Mouse (Mus musculus) gastrocnemius, adult 2 months (tissue): ENCODE measurements around the gene Ccdc85b. TPM values are rescaled to one million over a fixed set of nuclear protein-coding genes. Genes with fewer than 3 reads are reported as not detected.

Source experiments
- DNase-seq: peaks from one replicate; pipeline ENCODE4 v3.0.0; 2022
- H3K27ac ChIP-seq: fragments of 200-600 bp; 2 replicates; pipeline ENCODE4 v1.8.1; 2022; ENCODE audit warnings: mild to moderate bottlenecking
- H3K4me3 ChIP-seq: fragments of 200-600 bp; 2 replicates; pipeline ENCODE4 v1.8.1; 2022; ENCODE audit warnings: mild to moderate bottlenecking, moderate library complexity
- CTCF ChIP-seq: fragments of 200-600 bp; IDR thresholded peaks from 2 replicates; pipeline ENCODE4 v1.8.1; 2022; ENCODE audit warnings: antibody characterized with exemption, mild to moderate bottlenecking, moderate library complexity
- intact Hi-C: fragments of 180-260 bp; cut with DNase I; formaldehyde crosslinking; loops from one replicate; pipeline ENCODE4 v1.15.1; 2025
- total RNA-seq, 2 experiments: library from RNA; stranded (reverse); gene quantifications; 2 replicates each; pipeline ENCODE4 v1.2.3; 2021

Ccdc85b gene
- total RNA-seq, 2 experiments from 2014 or later = 3.9 to 7.2 TPM

DNA sequence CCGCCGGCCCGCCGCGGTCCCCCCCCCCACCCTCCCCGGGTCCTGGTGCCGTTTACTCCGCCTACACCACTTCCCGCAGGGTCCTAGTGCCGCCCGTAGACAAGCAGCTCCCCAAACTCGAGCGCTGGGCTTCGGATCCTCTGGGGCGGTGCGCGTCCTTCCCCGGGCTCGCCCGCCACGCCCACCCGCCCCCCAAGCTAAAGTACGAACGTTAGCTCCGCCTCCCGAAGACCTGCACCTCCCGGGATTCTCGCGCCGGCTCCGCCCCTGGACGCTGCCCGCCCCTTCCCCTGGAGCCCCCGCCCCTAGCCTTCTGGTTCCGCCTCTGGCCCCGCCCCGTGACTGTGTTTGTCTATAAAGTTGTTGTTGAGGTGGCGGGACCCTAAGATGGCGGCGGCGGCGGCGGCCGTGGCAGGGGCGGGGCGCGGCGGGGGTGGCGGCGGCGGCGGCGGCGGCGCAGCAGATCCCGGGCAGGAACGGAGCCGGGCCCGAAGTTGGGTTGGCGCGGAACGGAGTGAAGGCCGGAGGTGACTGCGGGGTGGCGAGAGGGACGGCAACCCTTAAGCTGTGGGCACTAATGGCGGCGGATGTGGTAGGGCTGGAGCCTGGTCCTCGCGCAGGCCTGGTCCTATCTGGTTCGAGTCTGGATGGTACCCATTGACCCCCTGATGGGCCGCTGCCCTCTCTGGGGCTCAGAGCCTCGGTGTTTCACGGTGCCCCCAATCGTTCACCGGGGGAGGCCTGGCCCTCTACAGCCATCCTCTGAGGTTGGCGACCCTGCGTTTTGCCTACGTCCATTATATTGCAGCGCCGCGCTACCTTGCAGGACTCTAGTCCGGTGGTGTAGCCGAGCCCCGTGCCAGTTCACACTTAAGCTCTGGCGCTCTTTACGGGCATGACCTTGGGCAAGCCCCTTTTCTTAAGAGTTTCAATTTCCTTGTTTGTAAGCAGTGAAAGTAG is 32.6 kb downstream of the Ccdc85b start, which contains the start of the genes Drap1 and AI837181:
Gene Drap1 (minus strand): TSS at position 198 of the 960 bp plus-strand sequence.
Gene AI837181 (plus strand): TSS at position 363 of the 960 bp plus-strand sequence.
- Histone ChIP-seq H3K4me3 (peak within 1 kb of the TSS; percentile 99), H3K27ac (peak within 1 kb of the TSS; percentile 98)
- TF ChIP-seq CTCF = no peak
- intact Hi-C loops = loop anchor here (2.0 kb wide), 2 partner anchors 16 to 64 kb away; partner anchors contain the start of gene Mus81
- DNase-seq = peak; percentile 98

DNA sequence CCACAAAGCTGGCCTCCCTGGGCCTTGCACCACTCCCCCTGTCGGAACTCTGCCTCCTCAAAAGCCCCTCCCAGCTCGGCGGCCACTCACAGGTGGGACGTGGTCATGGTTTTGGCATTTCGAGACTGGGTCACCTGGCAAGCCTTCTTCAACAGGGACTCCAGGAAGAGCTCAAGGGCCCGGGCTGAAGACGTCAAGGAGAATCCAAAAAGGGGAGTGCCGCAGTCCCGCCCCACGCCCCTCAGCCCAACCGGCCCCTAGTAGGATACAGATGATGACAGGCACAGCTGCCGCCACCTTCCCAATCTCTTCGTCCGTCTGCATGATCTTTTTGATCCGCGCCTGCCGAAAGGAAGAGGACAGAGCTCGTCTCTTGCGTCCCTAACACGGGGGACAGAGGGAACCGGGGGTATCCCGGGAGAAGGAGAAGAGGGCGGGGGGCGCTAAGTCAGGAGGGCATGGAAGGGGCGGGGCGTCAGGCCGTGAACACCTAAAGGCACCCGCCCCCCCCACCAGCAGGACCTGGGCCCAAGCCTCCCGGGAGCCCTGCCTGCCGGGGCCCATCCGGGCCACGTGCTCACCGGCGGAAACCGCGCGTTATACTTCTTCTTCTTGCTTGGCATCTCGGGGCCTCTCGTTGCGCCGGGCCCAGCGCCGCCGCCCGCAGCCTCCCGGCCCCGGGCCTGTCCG is 33.5 kb downstream of the Ccdc85b start:
- peak overlapping the region; percentile 97 for H3K27ac ChIP-seq
- intact Hi-C loops = loop anchor here (2.0 kb wide), 2 partner anchors 15 to 65 kb away; partner anchors contain the start of gene Mus81
- peak; percentile 88 for DNase-seq
- peak overlapping the region; percentile 99 for H3K4me3 ChIP-seq
- peak; percentile 19; the same call in 1 of the 2 replicates for TF ChIP-seq CTCF

GRCm38 (mm10) chr19:5423561-5423960 is 34.1 kb downstream of the Ccdc85b start:
- TF ChIP-seq CTCF = no peak
- peak; percentile 45 for DNase-seq
- intact Hi-C loops = no loop called here
- Histone ChIP-seq H3K27ac (peak overlapping the region; percentile 97), H3K4me3 (peak overlapping the region; percentile 99)

DNA sequence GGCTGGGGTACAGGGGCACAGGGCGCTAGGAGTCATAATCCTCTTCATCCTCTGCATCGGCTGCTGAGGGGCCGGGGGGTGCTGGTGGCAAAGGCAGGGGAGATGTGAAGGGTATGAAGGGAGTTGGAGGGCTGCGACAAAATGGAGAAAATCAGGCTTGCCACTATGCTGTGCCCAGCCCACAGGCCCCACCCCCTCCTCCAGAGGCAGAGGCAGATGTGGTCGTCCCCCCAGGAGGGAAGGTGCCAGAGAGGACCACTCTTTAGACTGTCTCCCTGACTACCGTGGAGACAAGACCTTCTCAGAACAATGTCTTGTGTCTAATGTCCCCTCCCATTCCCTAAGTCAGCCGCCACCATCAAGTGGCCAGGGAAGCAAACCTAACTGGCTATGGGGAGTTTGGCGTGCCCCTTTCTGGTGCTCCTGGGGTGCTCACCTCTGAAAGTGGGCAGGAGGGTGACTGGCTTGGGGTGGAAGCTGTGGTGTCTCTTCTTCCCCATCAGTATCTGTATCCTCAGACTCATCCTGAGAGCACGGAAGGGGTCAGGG is 34.7 kb downstream of the Ccdc85b start:
- intact Hi-C loops = no loop called here
- peak overlapping the region; percentile 99 for H3K4me3 ChIP-seq
- peak overlapping the region; percentile 97 for H3K27ac ChIP-seq
- no peak for DNase-seq
- TF ChIP-seq CTCF = no peak

GRCm38 (mm10) chr19:5422267-5422666 is 35.4 kb downstream of the Ccdc85b start:
- no peak for TF ChIP-seq CTCF
- Histone ChIP-seq H3K27ac (peak overlapping the region; percentile 97), H3K4me3 (peak overlapping the region; percentile 99)
- DNase-seq = peak; percentile 68
- intact Hi-C loops = no loop called here

DNA sequence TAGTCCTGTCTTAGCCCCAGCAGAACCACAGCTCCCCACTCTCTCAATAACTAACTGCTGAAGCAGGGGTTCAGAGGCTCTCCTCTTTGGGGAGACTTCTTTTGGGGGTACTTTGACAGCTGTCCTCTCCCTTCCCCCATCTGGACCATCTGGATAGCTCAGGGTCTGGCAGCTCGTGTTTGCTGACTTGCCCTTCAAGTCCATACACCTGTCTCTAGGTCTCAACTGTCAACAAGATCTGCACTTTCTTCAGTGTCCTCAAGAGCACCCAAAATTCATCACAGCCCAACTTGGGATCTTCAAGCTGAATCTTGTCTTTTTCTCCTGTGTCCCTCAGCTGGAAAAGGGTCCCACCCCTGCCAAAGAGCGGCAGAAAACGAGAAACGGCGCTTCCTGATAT is 35.9 kb downstream of the Ccdc85b start:
- intact Hi-C loops = no loop called here
- DNase-seq = peak; percentile 60
- no peak for TF ChIP-seq CTCF
- Histone ChIP-seq H3K27ac (peak overlapping the region; percentile 97), H3K4me3 (peak overlapping the region; percentile 99)

DNA sequence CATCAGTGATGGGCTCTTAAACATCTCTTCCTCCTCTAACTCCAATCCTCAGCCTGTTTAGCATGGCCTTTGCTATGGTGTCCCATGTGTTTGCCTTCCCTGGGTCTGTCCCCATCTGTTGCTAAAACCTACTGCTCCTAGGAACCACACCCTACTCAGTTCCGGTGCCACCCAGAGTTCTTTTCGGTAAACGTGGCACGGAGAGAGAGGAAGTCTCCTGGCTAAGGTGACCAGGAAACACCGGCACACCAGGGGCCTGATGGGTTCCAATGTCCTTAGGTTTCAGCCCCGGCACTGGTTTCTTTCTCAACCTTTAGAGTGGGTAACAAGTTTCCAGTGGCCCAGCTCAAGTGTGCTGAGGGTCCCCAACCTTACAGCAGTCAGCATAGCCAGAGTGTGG is 37.1 kb downstream of the Ccdc85b start:
- Histone ChIP-seq H3K27ac (peak overlapping the region; percentile 97), H3K4me3 (peak overlapping the region; percentile 99)
- TF ChIP-seq CTCF = no peak
- no peak for DNase-seq
- intact Hi-C loops = no loop called here

DNA sequence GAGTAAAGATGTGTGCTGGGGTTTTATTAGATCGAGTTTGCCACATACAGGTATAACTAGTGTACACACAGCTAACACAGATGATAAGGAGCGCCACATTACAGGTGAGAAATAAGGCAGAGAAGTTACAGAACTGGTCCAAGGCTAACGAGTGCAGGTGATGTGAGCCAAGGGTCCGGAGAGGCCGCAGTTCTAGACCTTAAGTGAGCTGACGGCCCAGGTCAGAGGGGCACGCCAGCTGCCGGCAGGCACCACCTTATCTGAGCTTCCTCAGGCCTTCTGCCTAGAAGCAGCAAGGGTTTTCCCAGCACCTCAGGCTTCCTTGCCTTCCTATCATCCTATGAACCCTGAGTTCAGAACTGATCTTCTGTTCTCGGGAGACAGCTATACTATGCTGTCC is 38.1 kb downstream of the Ccdc85b start:
- Histone ChIP-seq H3K27ac (peak overlapping the region; percentile 97), H3K4me3 (peak overlapping the region; percentile 99)
- intact Hi-C loops = no loop called here
- no peak for TF ChIP-seq CTCF
- no peak for DNase-seq

DNA sequence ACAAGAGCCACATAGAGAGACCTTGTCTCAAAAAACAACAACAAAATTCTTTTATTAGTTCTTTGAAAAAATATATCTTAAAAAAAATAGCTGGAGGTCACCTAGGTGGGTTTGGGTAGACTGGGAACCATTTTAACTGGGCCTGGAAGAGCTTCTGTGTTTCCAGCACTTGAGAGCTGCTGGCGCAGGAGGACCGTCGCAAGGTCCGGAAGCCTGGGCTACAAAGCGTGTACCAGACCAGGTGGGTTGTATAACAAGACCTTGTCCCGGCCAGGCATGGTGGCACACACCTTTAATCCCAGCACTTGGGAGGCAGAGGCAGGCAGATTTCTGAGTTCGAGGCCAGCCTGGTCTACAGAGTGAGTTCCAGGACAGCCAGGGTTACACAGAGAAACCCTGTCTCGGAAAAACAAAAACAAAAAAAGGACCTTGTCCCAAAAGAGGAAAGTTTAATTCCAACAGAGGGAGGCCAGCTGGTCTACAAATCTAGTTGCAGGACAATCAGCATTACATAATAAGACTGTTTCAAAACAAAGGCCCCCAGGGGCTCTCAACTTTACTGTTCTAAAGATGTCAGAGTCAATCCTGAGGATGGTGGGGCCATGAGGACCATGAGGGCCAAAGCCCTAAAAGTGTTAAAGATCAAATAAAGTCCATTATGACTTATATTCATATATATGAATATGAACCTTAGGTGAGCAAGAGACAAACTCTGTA is 38.8 kb downstream of the Ccdc85b start:
- intact Hi-C loops = no loop called here
- DNase-seq = no peak
- no peak for TF ChIP-seq CTCF
- peak overlapping the region; percentile 97 for H3K27ac ChIP-seq
- H3K4me3 ChIP-seq = peak overlapping the region; percentile 99; the same call in 1 of the 2 replicates

GRCm38 (mm10) chr19:5414534-5414957 is 43.1 kb downstream of the Ccdc85b start:
- peak overlapping the region; percentile 31 for H3K4me3 ChIP-seq
- H3K27ac ChIP-seq = peak overlapping the region; percentile 86
- TF ChIP-seq CTCF = no peak
- intact Hi-C loops = no loop called here
- peak; percentile 65 for DNase-seq

GRCm38 (mm10) chr19:5413840-5414239 is 43.9 kb downstream of the Ccdc85b start:
- no peak overlapping the region for H3K4me3 ChIP-seq
- no peak for TF ChIP-seq CTCF
- no peak for DNase-seq
- peak overlapping the region; percentile 86 for H3K27ac ChIP-seq
- intact Hi-C loops = no loop called here

- DNase-seq = peak; percentile 79
- Histone ChIP-seq H3K27ac (peak overlapping the region; percentile 91), H3K4me3 (peak overlapping the region; percentile 73)
- intact Hi-C loops = no loop called here
- TF ChIP-seq CTCF = no peak
Observed at GRCm38 (mm10) chr19:5411961-5412360, 45.7 kb downstream of the Ccdc85b start.
